Mouse (Mus musculus): ENCODE data around the gene Ptpn22. TPM values are rescaled to one million over a fixed set of nuclear protein-coding genes. Genes with fewer than 3 reads are reported as not detected.
A peak's percentile ranks its signal among the peaks of the same experiment; 100 is the strongest.

The Ptpn22 gene
- total and polyA plus RNA-seq, 3 experiments = 21.9 to 90.9 (median 46.9) TPM

DNA sequence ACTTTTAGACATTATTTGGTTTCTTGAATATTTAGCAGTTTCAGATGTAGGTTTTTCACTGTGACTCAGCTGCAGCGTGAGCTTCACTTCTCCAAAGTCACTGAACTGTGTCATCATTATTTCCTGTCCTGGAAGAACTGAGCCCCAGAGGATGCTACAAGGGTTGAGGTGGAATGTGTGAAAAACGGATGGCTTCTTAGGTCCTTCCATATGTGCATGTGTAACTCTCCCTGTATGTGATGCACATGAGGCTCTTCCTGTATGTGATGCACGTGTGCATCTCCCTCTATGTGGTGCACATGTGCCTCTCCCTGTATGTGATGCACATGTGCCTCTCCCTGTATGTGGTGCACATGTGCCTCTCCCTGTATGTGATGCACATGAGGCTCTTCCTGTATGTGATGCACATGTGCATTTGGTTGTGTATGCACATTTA, 13.1 kb downstream of the Ptpn22 start (continued):
- peak; percentile 51; the same call in 1 of the 2 replicates for TF ChIP-seq ZMIZ1 (IDR thresholded peaks at IDR 0.05; ENCODE audit: low read depth, low read length)
- TF ChIP-seq CHD1 (IDR thresholded peaks at IDR 0.05; ENCODE audit: low read depth, low read length) = no peak
- no peak for TF ChIP-seq NRF1 (IDR thresholded peaks at IDR 0.05; ENCODE audit: low read depth, low read length)
- TF ChIP-seq TBP (conservative IDR thresholded peaks at IDR 0.05; ENCODE audit: low read depth, low read length) = no peak
- TF ChIP-seq JUND (conservative IDR thresholded peaks at IDR 0.05; ENCODE audit: low read depth, low read length) = peak; percentile 95
- TF ChIP-seq POLR2AphosphoS2 (IDR thresholded peaks at IDR 0.05; ENCODE audit: low read depth, low read length) = no peak
- peak; percentile 96 for TF ChIP-seq RCOR1 (conservative IDR thresholded peaks at IDR 0.05; ENCODE audit: low read depth, low read length)
- TF ChIP-seq RAD21 (IDR thresholded peaks at IDR 0.05; ENCODE audit: low read depth, low read length) = no peak
- peak; percentile 93 for TF ChIP-seq MAX (IDR thresholded peaks at IDR 0.05; ENCODE audit: low read length)
- TF ChIP-seq KAT2A (IDR thresholded peaks at IDR 0.05; ENCODE audit: insufficient replicate concordance, low read length) = no peak
- TF ChIP-seq ETS1 (conservative IDR thresholded peaks at IDR 0.05; ENCODE audit: low read depth, low read length) = peak; percentile 96

DNA sequence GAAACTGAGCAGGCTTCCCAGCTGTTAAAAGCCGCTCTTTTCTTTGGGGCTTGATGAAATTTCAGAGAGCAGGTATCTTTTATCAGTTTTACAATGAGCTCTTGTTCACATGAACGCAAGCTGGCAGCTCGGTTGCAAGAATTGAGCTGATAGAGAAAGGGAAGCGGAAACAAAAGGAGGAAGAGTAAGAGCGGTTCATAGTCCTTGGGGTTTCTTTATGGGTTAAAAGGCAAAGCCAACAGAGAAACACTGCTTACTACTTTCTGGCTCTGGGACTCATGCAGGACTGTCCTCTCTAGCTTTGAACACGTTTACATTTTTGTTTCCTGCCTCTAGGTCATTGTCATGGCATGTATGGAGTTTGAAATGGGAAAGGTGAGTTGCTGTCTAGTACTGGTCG, 14.7 kb downstream of the Ptpn22 start:
- H3K4me2 ChIP-seq (ENCODE audit: insufficient read depth, low read depth, poor library complexity, severe bottlenecking) = peak overlapping the region; percentile 85
- dilution Hi-C loops (cut with MboI; ENCODE audit: extremely low pct_ligation_motif_present, extremely low pct_unique_long_range_greater_than_20kb, low sequenced_read_pairs) = no loop called here
- no peaks in the 10 kb centered on the region for H3K27me3 ChIP-seq (replicated peaks)
- 0 out of 2 replicates have a peak, but pooled peaks have one; percentile 22 for TF ChIP-seq TCF12 (IDR thresholded peaks at IDR 0.05; ENCODE audit: low read depth, low read length)
- no peak for TF ChIP-seq POLR2AphosphoS2 (IDR thresholded peaks at IDR 0.05; ENCODE audit: low read depth, low read length)
- TF ChIP-seq BHLHE40 (IDR thresholded peaks at IDR 0.05; ENCODE audit: low read depth, low read length) = 0 out of 2 replicates have a peak, but pooled peaks have one; percentile 34
- TF ChIP-seq UBTF (IDR thresholded peaks at IDR 0.05; ENCODE audit: low read depth, low read length) = no peak
- no peak for TF ChIP-seq HCFC1 (IDR thresholded peaks at IDR 0.05; ENCODE audit: low read depth, low read length)
- TF ChIP-seq ZC3H11A (IDR thresholded peaks at IDR 0.05; ENCODE audit: low read depth, low read length) = no peak
- peak; percentile 55; the same call in 1 of the 2 replicates for TF ChIP-seq SIN3A (IDR thresholded peaks at IDR 0.05; ENCODE audit: low read length)
- 0 out of 2 replicates have a peak, but pooled peaks have one; percentile 36 for TF ChIP-seq CHD1 (IDR thresholded peaks at IDR 0.05; ENCODE audit: low read depth, low read length)
- peak; percentile 47; the same call in 1 of the 2 replicates for TF ChIP-seq IRF4 (IDR thresholded peaks at IDR 0.05; ENCODE audit: low read depth, low read length)
- peak; percentile 13; the same call in 1 of the 2 replicates for TF ChIP-seq ETS1 (conservative IDR thresholded peaks at IDR 0.05; ENCODE audit: low read depth, low read length)
- 0 out of 2 replicates have a peak, but pooled peaks have one; percentile 15 for TF ChIP-seq TBP (conservative IDR thresholded peaks at IDR 0.05; ENCODE audit: low read depth, low read length)
- TF ChIP-seq EP300 (IDR thresholded peaks at IDR 0.05; ENCODE audit: low read length) = peak; percentile 80
- no peak for TF ChIP-seq KAT2A (IDR thresholded peaks at IDR 0.05; ENCODE audit: insufficient replicate concordance, low read length)
- TF ChIP-seq MAFK (IDR thresholded peaks at IDR 0.05; ENCODE audit: insufficient replicate concordance, low read length) = no peak
- peak overlapping the region; percentile 89 for H3K27ac ChIP-seq (ENCODE audit: insufficient read depth, low read depth)
- peak overlapping the region; percentile 58 for H3K9ac ChIP-seq (ENCODE audit: insufficient read depth, low read depth)
- H3K4me1 ChIP-seq (ENCODE audit: control insufficient read depth in 1 of 2, insufficient read depth in 2 of 2) = peaks cover 22 to 75% of the 10 kb centered on the region in 2 experiments
- peaks cover 45% of the 10 kb centered on the region for H3K79me2 ChIP-seq (replicated peaks; ENCODE audit: control insufficient read depth, extremely low read depth, insufficient read depth, poor library complexity, severe bottlenecking)
- peaks cover 4% of the 10 kb centered on the region for H3K9me3 ChIP-seq (replicated peaks; ENCODE audit: low read length)
- in situ Hi-C loops (cut with MboI; ENCODE audit: low pct_ligation_motif_present, low pct_unique_long_range_greater_than_20kb, low sequenced_read_pairs) = no loop called here
- H3K36me3 ChIP-seq (replicated peaks in 1 of 2; ENCODE audit: control insufficient read depth in 1 of 2, insufficient read depth in 1 of 2, low read length in 1 of 2) = peaks cover 54 to 73% of the 10 kb centered on the region in 2 experiments
- no peak for DNase-seq (ENCODE audit: extremely low read depth)
- no peak overlapping the region for H3K4me3 ChIP-seq (replicated peaks in 1 of 3; ENCODE audit: low read depth in 2 of 3, low read length in 2 of 3, poor library complexity in 1 of 3)

All from CH12.LX (cell line).